Mouse (Mus musculus): ENCODE measurements around the gene Samd10. TPM values are rescaled to one million over a fixed set of nuclear protein-coding genes. Genes with fewer than 3 reads are reported as not detected.

Samd10 gene
- 24.5 and 29.2 TPM in 2 replicates for polyA plus RNA-seq (2014; fragmentation: Nextera tagmentation; extraction: Ambion mirVana)

DNA sequence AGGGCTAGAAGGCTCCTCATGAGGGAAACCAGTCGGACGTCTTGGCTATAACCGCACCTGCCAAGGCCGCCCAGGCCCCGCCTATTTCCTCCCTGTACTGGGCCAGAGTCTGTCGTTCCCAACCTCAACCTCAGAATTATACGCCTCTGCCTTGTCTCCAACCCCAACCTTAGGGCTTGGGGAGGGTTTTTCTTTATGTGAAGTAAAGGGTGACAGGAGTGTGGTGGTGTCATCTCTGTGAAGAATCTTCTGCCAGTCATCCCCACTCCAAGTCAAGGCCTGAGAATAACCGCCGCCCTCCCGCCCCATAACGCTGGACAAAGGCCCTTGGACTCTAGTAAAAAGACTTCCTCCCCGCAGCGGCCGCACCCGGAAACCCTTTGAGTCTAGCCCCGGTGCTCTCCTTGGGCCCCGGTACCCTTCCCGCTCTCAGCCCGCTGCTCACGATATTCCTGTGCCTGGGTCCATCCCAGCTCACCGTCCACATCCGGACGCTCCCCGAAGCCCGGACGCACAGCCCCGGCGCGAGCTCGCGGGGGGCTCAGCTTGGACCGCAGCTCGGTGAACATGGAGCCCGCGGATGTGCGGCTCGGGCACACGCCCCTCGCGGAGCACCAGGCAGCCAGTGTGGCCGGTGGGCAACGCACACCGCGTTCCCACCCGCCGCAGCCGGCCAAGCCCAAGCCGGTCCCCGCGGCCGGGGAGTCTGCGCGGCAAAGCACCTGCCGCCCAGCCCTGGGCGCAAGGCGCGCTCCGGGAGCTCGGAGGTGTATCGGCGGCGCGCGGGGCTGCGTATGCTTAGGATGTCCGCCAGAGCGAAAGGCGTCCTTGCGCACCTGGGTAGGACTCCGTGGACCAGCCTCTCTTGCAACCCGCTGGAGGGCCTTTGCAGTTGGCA, at the start of gene Samd10:
Gene Samd10, minus strand, starts transcription at position 759 of the 898 bp plus-strand sequence.
- WGBS, result under 1% methylated on average over 69 of the region's 71 CpGs
- Histone ChIP-seq H3K4me1 (ENCODE audit: control insufficient read depth, insufficient read depth, low read length) (peaks cover 11% of the 10 kb centered on the region), H3K9ac (ENCODE audit: low read depth, low read length) (peak within 1 kb of the TSS; percentile 85), H3K4me3 (ENCODE audit: low read length) (peak within 1 kb of the TSS; percentile 75), H3K4me2 (replicated peaks; ENCODE audit: low read depth, low read length) (peak within 1 kb of the TSS; percentile 94), H3K9me3 (ENCODE audit: control insufficient read depth, low read length) (no peaks in the 10 kb centered on the region), H3K36me3 (ENCODE audit: control insufficient read depth, insufficient read depth, low read length) (no peaks in the 10 kb centered on the region), H3K27ac (ENCODE audit: low read depth, low read length) (peak within 1 kb of the TSS; percentile 78), H3K27me3 (ENCODE audit: control insufficient read depth, insufficient read depth, low read length) (0 out of 2 replicates have a peak, but pooled peaks cover 5% of the 10 kb centered on the region)
- ATAC-seq (ENCODE audit: low FRiP score, low TSS enrichment), result peak; percentile 55

- Histone ChIP-seq H3K4me1 (ENCODE audit: control insufficient read depth, insufficient read depth, low read length) (no peaks in the 10 kb centered on the region), H3K9ac (ENCODE audit: low read depth, low read length) (no peak overlapping the region), H3K9me3 (ENCODE audit: control insufficient read depth, low read length) (no peaks in the 10 kb centered on the region), H3K4me2 (replicated peaks; ENCODE audit: low read depth, low read length) (no peak overlapping the region), H3K27me3 (ENCODE audit: control insufficient read depth, insufficient read depth, low read length) (no peaks in the 10 kb centered on the region), H3K4me3 (ENCODE audit: low read length) (no peak overlapping the region), H3K36me3 (ENCODE audit: control insufficient read depth, insufficient read depth, low read length) (peaks cover 74% of the 10 kb centered on the region), H3K27ac (ENCODE audit: low read depth, low read length) (no peak overlapping the region)
- no peak for ATAC-seq (ENCODE audit: low FRiP score, low TSS enrichment)
- WGBS, result 84% methylated on average over 6 of the region's 6 CpGs
These were observed 47.8 kb upstream of the Samd10 start for GRCm38 (mm10) chr2:181646626-181647472.

DNA sequence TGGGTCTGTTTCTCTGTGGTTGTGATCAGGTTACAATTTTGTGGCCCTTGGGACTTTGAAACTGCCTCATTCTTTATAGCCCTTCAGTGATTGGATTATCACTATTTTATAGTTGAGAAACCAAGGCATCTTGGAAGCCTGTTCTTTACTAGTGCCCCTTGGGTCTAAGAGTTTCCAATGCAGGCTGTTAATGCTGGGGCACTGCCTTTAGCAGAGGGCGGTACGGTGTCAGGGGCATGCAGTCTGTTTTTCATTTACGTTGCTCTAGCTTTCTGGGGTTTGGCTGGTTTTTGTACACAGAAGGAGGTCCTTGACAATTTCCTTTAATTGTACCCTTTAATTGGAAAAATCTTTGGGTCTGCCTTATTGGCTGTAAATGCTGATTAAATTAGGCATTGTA, 46.7 kb upstream of the Samd10 start:
- no peaks in the 10 kb centered on the region for H3K4me1 ChIP-seq (ENCODE audit: control insufficient read depth, insufficient read depth, low read length)
- no peak overlapping the region for H3K9ac ChIP-seq (ENCODE audit: low read depth, low read length)
- 96% methylated on average over 3 of the region's 3 CpGs for WGBS
- H3K27me3 ChIP-seq (ENCODE audit: control insufficient read depth, insufficient read depth, low read length), result no peaks in the 10 kb centered on the region
- no peak overlapping the region for H3K4me3 ChIP-seq (ENCODE audit: low read length)
- H3K27ac ChIP-seq (ENCODE audit: low read depth, low read length), result no peak overlapping the region
- H3K36me3 ChIP-seq (ENCODE audit: control insufficient read depth, insufficient read depth, low read length), result peaks cover 74% of the 10 kb centered on the region
- H3K9me3 ChIP-seq (ENCODE audit: control insufficient read depth, low read length), result no peaks in the 10 kb centered on the region
- ATAC-seq (ENCODE audit: low FRiP score, low TSS enrichment), result no peak
- H3K4me2 ChIP-seq (replicated peaks; ENCODE audit: low read depth, low read length), result no peak overlapping the region

- Histone ChIP-seq H3K9me3 (ENCODE audit: control insufficient read depth, low read length) (no peaks in the 10 kb centered on the region), H3K4me3 (ENCODE audit: low read length) (no peak overlapping the region), H3K9ac (ENCODE audit: low read depth, low read length) (no peak overlapping the region), H3K4me2 (replicated peaks; ENCODE audit: low read depth, low read length) (no peak overlapping the region), H3K4me1 (ENCODE audit: control insufficient read depth, insufficient read depth, low read length) (no peaks in the 10 kb centered on the region), H3K27ac (ENCODE audit: low read depth, low read length) (no peak overlapping the region), H3K27me3 (ENCODE audit: control insufficient read depth, insufficient read depth, low read length) (no peaks in the 10 kb centered on the region), H3K36me3 (ENCODE audit: control insufficient read depth, insufficient read depth, low read length) (peaks cover 72% of the 10 kb centered on the region)
- ATAC-seq (ENCODE audit: low FRiP score, low TSS enrichment), result no peak
- 96% methylated on average over 2 of the region's 2 CpGs for WGBS
These were observed 45.3 kb upstream of the Samd10 start for GRCm38 (mm10) chr2:181644361-181644760.

DNA sequence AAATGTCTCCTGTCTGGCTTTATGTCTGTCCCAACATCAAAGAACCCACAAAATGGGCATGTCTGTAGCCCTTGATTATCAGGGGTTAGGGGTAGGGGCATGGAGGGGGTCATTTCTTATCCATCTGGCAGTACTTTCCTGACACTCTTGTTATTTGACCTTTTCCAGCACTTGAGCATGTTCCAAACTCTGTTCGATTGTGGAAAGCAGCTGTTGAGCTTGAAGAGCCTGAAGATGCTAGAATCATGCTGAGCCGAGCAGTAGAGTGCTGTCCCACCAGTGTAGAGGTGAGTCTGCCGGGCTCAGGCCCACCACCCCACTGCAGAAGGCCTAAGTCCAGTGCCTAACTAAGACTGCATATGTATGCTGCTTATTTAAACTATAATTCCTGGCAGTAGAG, 36.9 kb upstream of the Samd10 start:
- Histone ChIP-seq H3K27me3 (ENCODE audit: control insufficient read depth, insufficient read depth, low read length) (no peaks in the 10 kb centered on the region), H3K9me3 (ENCODE audit: control insufficient read depth, low read length) (no peaks in the 10 kb centered on the region), H3K36me3 (ENCODE audit: control insufficient read depth, insufficient read depth, low read length) (peaks cover 75% of the 10 kb centered on the region), H3K4me2 (replicated peaks; ENCODE audit: low read depth, low read length) (no peak overlapping the region), H3K9ac (ENCODE audit: low read depth, low read length) (no peak overlapping the region), H3K27ac (ENCODE audit: low read depth, low read length) (no peak overlapping the region), H3K4me3 (ENCODE audit: low read length) (no peak overlapping the region), H3K4me1 (ENCODE audit: control insufficient read depth, insufficient read depth, low read length) (no peaks in the 10 kb centered on the region)
- no peak for ATAC-seq (ENCODE audit: low FRiP score, low TSS enrichment)
- 92% methylated on average over 3 of the region's 3 CpGs for WGBS

- no peak overlapping the region for H3K9ac ChIP-seq (ENCODE audit: low read depth, low read length)
- H3K36me3 ChIP-seq (ENCODE audit: control insufficient read depth, insufficient read depth, low read length), result peaks cover 61% of the 10 kb centered on the region
- WGBS, result 97% methylated on average over 6 of the region's 6 CpGs
- ATAC-seq (ENCODE audit: low FRiP score, low TSS enrichment), result no peak
- H3K4me2 ChIP-seq (replicated peaks; ENCODE audit: low read depth, low read length), result no peak overlapping the region
- H3K27ac ChIP-seq (ENCODE audit: low read depth, low read length), result no peak overlapping the region
- H3K4me1 ChIP-seq (ENCODE audit: control insufficient read depth, insufficient read depth, low read length), result no peaks in the 10 kb centered on the region
- H3K9me3 ChIP-seq (ENCODE audit: control insufficient read depth, low read length), result no peaks in the 10 kb centered on the region
- no peaks in the 10 kb centered on the region for H3K27me3 ChIP-seq (ENCODE audit: control insufficient read depth, insufficient read depth, low read length)
- H3K4me3 ChIP-seq (ENCODE audit: low read length), result no peak overlapping the region
These were observed 33.6 kb upstream of the Samd10 start for GRCm38 (mm10) chr2:181632624-181633023.

GRCm38 (mm10) chr2:181628471-181628870, 29.5 kb upstream of the Samd10 start:
- Histone ChIP-seq H3K4me3 (ENCODE audit: low read length) (no peak overlapping the region), H3K4me1 (ENCODE audit: control insufficient read depth, insufficient read depth, low read length) (no peaks in the 10 kb centered on the region), H3K9me3 (ENCODE audit: control insufficient read depth, low read length) (no peaks in the 10 kb centered on the region), H3K9ac (ENCODE audit: low read depth, low read length) (no peak overlapping the region), H3K36me3 (ENCODE audit: control insufficient read depth, insufficient read depth, low read length) (peaks cover 44% of the 10 kb centered on the region), H3K27ac (ENCODE audit: low read depth, low read length) (no peak overlapping the region), H3K27me3 (ENCODE audit: control insufficient read depth, insufficient read depth, low read length) (no peaks in the 10 kb centered on the region), H3K4me2 (replicated peaks; ENCODE audit: low read depth, low read length) (no peak overlapping the region)
- ATAC-seq (ENCODE audit: low FRiP score, low TSS enrichment), result no peak

- no peak for ATAC-seq (ENCODE audit: low FRiP score, low TSS enrichment)
- Histone ChIP-seq H3K27ac (ENCODE audit: low read depth, low read length) (no peak overlapping the region), H3K4me3 (ENCODE audit: low read length) (no peak overlapping the region), H3K4me2 (replicated peaks; ENCODE audit: low read depth, low read length) (no peak overlapping the region), H3K27me3 (ENCODE audit: control insufficient read depth, insufficient read depth, low read length) (no peaks in the 10 kb centered on the region), H3K9me3 (ENCODE audit: control insufficient read depth, low read length) (no peaks in the 10 kb centered on the region), H3K9ac (ENCODE audit: low read depth, low read length) (no peak overlapping the region), H3K4me1 (ENCODE audit: control insufficient read depth, insufficient read depth, low read length) (no peaks in the 10 kb centered on the region), H3K36me3 (ENCODE audit: control insufficient read depth, insufficient read depth, low read length) (peaks cover 57% of the 10 kb centered on the region)
These were observed 24.4 kb upstream of the Samd10 start for GRCm38 (mm10) chr2:181623401-181623800.
